Mouse (Mus musculus) intestine, embryonic 15.5 days (tissue): ENCODE measurements around the gene Tmem255b. TPM values are rescaled to one million over a fixed set of nuclear protein-coding genes. Genes with fewer than 3 reads are reported as not detected.

Experiments used
- ATAC-seq: fragments of 200-750 bp; cut with Nextera tagmentation; 2 replicates; pipeline ENCODE4 v1.8.0; 2017; ENCODE audit warnings: moderate TSS enrichment, moderate library complexity
- H3K27ac ChIP-seq: fragments of 300-500 bp; sonication (generic); 2 replicates; pipeline ENCODE4 v1.5.1; 2015; ENCODE audit warnings: mild to moderate bottlenecking, inconsistent platforms
- H3K27me3 ChIP-seq: fragments of 300-500 bp; sonication (generic); replicated peaks from 2 replicates; pipeline ENCODE4 v1.6.1; 2015; ENCODE audit warnings: inconsistent platforms
- H3K36me3 ChIP-seq: fragments of 300-500 bp; sonication (generic); 2 replicates; pipeline ENCODE4 v1.6.1; 2015; ENCODE audit warnings: inconsistent platforms
- H3K4me1 ChIP-seq: fragments of 300-500 bp; sonication (generic); replicated peaks from 2 replicates; pipeline ENCODE4 v1.6.1; 2015; ENCODE audit warnings: inconsistent platforms
- H3K4me2 ChIP-seq: fragments of 300-500 bp; sonication (generic); replicated peaks from 2 replicates; pipeline ENCODE4 v1.6.1; 2015; ENCODE audit warnings: mild to moderate bottlenecking, inconsistent platforms
- H3K4me3 ChIP-seq: fragments of 300-500 bp; sonication (generic); replicated peaks from 2 replicates; pipeline ENCODE4 v1.5.1; 2015; ENCODE audit warnings: inconsistent platforms
- H3K9ac ChIP-seq: fragments of 300-500 bp; sonication (generic); 2 replicates; pipeline ENCODE4 v1.6.1; 2015; ENCODE audit warnings: inconsistent platforms
- H3K9me3 ChIP-seq: fragments of 300-500 bp; sonication (generic); 2 replicates; pipeline ENCODE4 v1.6.1; 2016; ENCODE audit warnings: inconsistent platforms
- WGBS: fragments of 180-500 bp; shearing (Covaris S2); methylation state at CpG from one replicate; pipeline ENCODE4 v1.1.7; 2015; 5-methylcytosine and 5-hydroxymethylcytosine counted together
- polyA plus RNA-seq: library from polyadenylated mRNA; unstranded; fragments of >200 nt; fragmentation: Nextera tagmentation; extraction: Ambion mirVana; gene quantifications from 2 replicates; pipeline ENCODE4 v1.2.1, GENCODE M21; 2015

Tmem255b gene
- polyA plus RNA-seq, 1 experiment from 2014 or later = 2.2 TPM

GRCm38 (mm10) chr8:13454341-13455113 is 19.5 kb downstream of the Tmem255b start:
- no peaks in the 10 kb centered on the region for H3K36me3 ChIP-seq
- H3K9me3 ChIP-seq = no peaks in the 10 kb centered on the region
- H3K27ac ChIP-seq = no peak overlapping the region
- no peaks in the 10 kb centered on the region for H3K27me3 ChIP-seq
- ATAC-seq = no peak
- H3K4me2 ChIP-seq = no peak overlapping the region
- H3K9ac ChIP-seq = no peak overlapping the region
- no peaks in the 10 kb centered on the region for H3K4me1 ChIP-seq
- WGBS = 66% methylated on average over 8 of the region's 8 CpGs
- H3K4me3 ChIP-seq = no peak overlapping the region

- peak; percentile 84 for ATAC-seq
- Histone ChIP-seq H3K36me3 (no peaks in the 10 kb centered on the region), H3K9me3 (no peaks in the 10 kb centered on the region), H3K4me2 (no peak overlapping the region), H3K9ac (no peak overlapping the region), H3K27me3 (no peaks in the 10 kb centered on the region), H3K4me1 (no peaks in the 10 kb centered on the region), H3K27ac (no peak overlapping the region), H3K4me3 (no peak overlapping the region)
- 17% methylated on average over 2 of the region's 2 CpGs for WGBS
Observed at GRCm38 (mm10) chr8:13455295-13455694, 20.3 kb downstream of the Tmem255b start.

- Histone ChIP-seq H3K27me3 (no peaks in the 10 kb centered on the region), H3K36me3 (no peaks in the 10 kb centered on the region), H3K4me2 (no peak overlapping the region), H3K4me3 (no peak overlapping the region), H3K27ac (no peak overlapping the region), H3K4me1 (no peaks in the 10 kb centered on the region), H3K9ac (no peak overlapping the region), H3K9me3 (no peaks in the 10 kb centered on the region)
- 91% methylated on average over 4 of the region's 4 CpGs for WGBS
- no peak for ATAC-seq
Observed at GRCm38 (mm10) chr8:13459431-13459830, 24.4 kb downstream of the Tmem255b start.

GRCm38 (mm10) chr8:13461085-13461765 is 26.2 kb downstream of the Tmem255b start:
- no peaks in the 10 kb centered on the region for H3K9me3 ChIP-seq
- no peaks in the 10 kb centered on the region for H3K36me3 ChIP-seq
- H3K9ac ChIP-seq = no peak overlapping the region
- no peaks in the 10 kb centered on the region for H3K4me1 ChIP-seq
- no peak overlapping the region for H3K27ac ChIP-seq
- no peak overlapping the region for H3K4me2 ChIP-seq
- H3K4me3 ChIP-seq = no peak overlapping the region
- no peak for ATAC-seq
- H3K27me3 ChIP-seq = no peaks in the 10 kb centered on the region
- WGBS = 68% methylated on average over 17 of the region's 17 CpGs

- Histone ChIP-seq H3K4me2 (no peak overlapping the region), H3K36me3 (no peaks in the 10 kb centered on the region), H3K4me1 (no peaks in the 10 kb centered on the region), H3K4me3 (no peak overlapping the region), H3K27me3 (no peaks in the 10 kb centered on the region), H3K9me3 (no peaks in the 10 kb centered on the region), H3K9ac (no peak overlapping the region), H3K27ac (no peak overlapping the region)
- 0 out of 2 replicates have a peak, but pooled peaks have one; percentile 41 for ATAC-seq
- WGBS = 37% methylated on average over 4 of the region's 4 CpGs
Observed at GRCm38 (mm10) chr8:13461843-13462242, 26.9 kb downstream of the Tmem255b start.

- Histone ChIP-seq H3K9ac (no peak overlapping the region), H3K4me1 (no peaks in the 10 kb centered on the region), H3K27ac (no peak overlapping the region), H3K4me3 (no peak overlapping the region), H3K4me2 (no peak overlapping the region), H3K9me3 (no peaks in the 10 kb centered on the region), H3K27me3 (no peaks in the 10 kb centered on the region), H3K36me3 (no peaks in the 10 kb centered on the region)
- no peak for ATAC-seq
- 66% methylated on average over 10 of the region's 10 CpGs for WGBS
Observed at GRCm38 (mm10) chr8:13462392-13462791, 27.4 kb downstream of the Tmem255b start.

GRCm38 (mm10) chr8:13465324-13465723 is 30.3 kb downstream of the Tmem255b start:
- no peak overlapping the region for H3K27ac ChIP-seq
- 46% methylated on average over 7 of the region's 7 CpGs for WGBS
- no peaks in the 10 kb centered on the region for H3K4me1 ChIP-seq
- H3K4me3 ChIP-seq = no peak overlapping the region
- H3K4me2 ChIP-seq = no peak overlapping the region
- no peak overlapping the region for H3K9ac ChIP-seq
- H3K36me3 ChIP-seq = no peaks in the 10 kb centered on the region
- no peak for ATAC-seq
- no peaks in the 10 kb centered on the region for H3K9me3 ChIP-seq
- no peaks in the 10 kb centered on the region for H3K27me3 ChIP-seq

GRCm38 (mm10) chr8:13466989-13467388 is 32.0 kb downstream of the Tmem255b start:
- Histone ChIP-seq H3K9me3 (no peaks in the 10 kb centered on the region), H3K4me3 (no peak overlapping the region), H3K36me3 (no peaks in the 10 kb centered on the region), H3K27ac (no peak overlapping the region), H3K27me3 (no peaks in the 10 kb centered on the region), H3K9ac (no peak overlapping the region), H3K4me1 (no peaks in the 10 kb centered on the region), H3K4me2 (no peak overlapping the region)
- WGBS = 65% methylated on average over 5 of the region's 5 CpGs
- no peak for ATAC-seq

- no peak for ATAC-seq
- Histone ChIP-seq H3K4me3 (no peak overlapping the region), H3K4me1 (no peaks in the 10 kb centered on the region), H3K36me3 (no peaks in the 10 kb centered on the region), H3K9me3 (no peaks in the 10 kb centered on the region), H3K9ac (no peak overlapping the region), H3K27ac (no peak overlapping the region), H3K27me3 (no peaks in the 10 kb centered on the region), H3K4me2 (no peak overlapping the region)
- 84% methylated on average over 9 of the region's 9 CpGs for WGBS
Observed at GRCm38 (mm10) chr8:13468737-13469136, 33.7 kb downstream of the Tmem255b start.

GRCm38 (mm10) chr8:13471484-13471883 is 36.5 kb downstream of the Tmem255b start:
- no peak for ATAC-seq
- Histone ChIP-seq H3K9ac (no peak overlapping the region), H3K36me3 (no peaks in the 10 kb centered on the region; the same call in 1 of the 2 replicates), H3K9me3 (no peaks in the 10 kb centered on the region), H3K27ac (no peak overlapping the region), H3K4me2 (no peak overlapping the region), H3K4me3 (no peak overlapping the region), H3K27me3 (no peaks in the 10 kb centered on the region), H3K4me1 (no peaks in the 10 kb centered on the region)
- 81% methylated on average over 11 of the region's 11 CpGs for WGBS

GRCm38 (mm10) chr8:13472284-13472683 is 37.3 kb downstream of the Tmem255b start:
- WGBS = 54% methylated on average over 7 of the region's 7 CpGs
- H3K4me3 ChIP-seq = no peak overlapping the region
- 0 out of 2 replicates have a peak, but pooled peaks have one; percentile 39 for ATAC-seq

GRCm38 (mm10) chr8:13475892-13476291 is 40.9 kb downstream of the Tmem255b start:
- no peak overlapping the region for H3K4me2 ChIP-seq
- no peak for ATAC-seq
- H3K27ac ChIP-seq = no peak overlapping the region
- H3K9ac ChIP-seq = no peak overlapping the region
- no peaks in the 10 kb centered on the region; the same call in 1 of the 2 replicates for H3K36me3 ChIP-seq
- H3K27me3 ChIP-seq = no peaks in the 10 kb centered on the region
- no peaks in the 10 kb centered on the region for H3K9me3 ChIP-seq
- 57% methylated on average over 9 of the region's 9 CpGs for WGBS
- no peak overlapping the region for H3K4me3 ChIP-seq
- no peaks in the 10 kb centered on the region for H3K4me1 ChIP-seq

More at GRCm38 (mm10) chr8:13472284-13472683, 37.3 kb downstream of the Tmem255b start:
- no peaks in the 10 kb centered on the region; the same call in 1 of the 2 replicates for H3K36me3 ChIP-seq
- no peak overlapping the region for H3K9ac ChIP-seq
- no peak overlapping the region for H3K27ac ChIP-seq
- no peaks in the 10 kb centered on the region for H3K27me3 ChIP-seq
- no peak overlapping the region for H3K4me2 ChIP-seq
- H3K9me3 ChIP-seq = no peaks in the 10 kb centered on the region
- H3K4me1 ChIP-seq = no peaks in the 10 kb centered on the region
